Mouse (Mus musculus) liver, postnatal 0 days (tissue): ENCODE measurements around the gene Rsg1. TPM values are rescaled to one million over a fixed set of nuclear protein-coding genes. Genes with fewer than 3 reads are reported as not detected.

Source experiments
- ATAC-seq: fragments of 200-750 bp; cut with Nextera tagmentation; 2 replicates; pipeline ENCODE4 v1.8.0; 2017; ENCODE audit warnings: mild to moderate bottlenecking, moderate library complexity
- DNase-seq: peaks from one replicate; pipeline ENCODE4 v3.0.0-alpha.2; 2016
- H3K27ac ChIP-seq: fragments of 300-500 bp; sonication (generic); 2 replicates; pipeline ENCODE4 v1.5.1; 2014; ENCODE audit warnings: antibody characterized with exemption, moderate library complexity, mild to moderate bottlenecking, low read depth
- H3K27me3 ChIP-seq: fragments of 300-500 bp; sonication (generic); 2 replicates; pipeline ENCODE4 v1.6.1; 2014; ENCODE audit warnings: low read length, control low read depth, mixed read lengths; ENCODE audit not compliant: insufficient read depth
- H3K36me3 ChIP-seq: fragments of 300-500 bp; sonication (generic); replicated peaks from 2 replicates; pipeline ENCODE4 v1.6.1; 2014; ENCODE audit warnings: mild to moderate bottlenecking, control low read depth, low read length, moderate library complexity, mixed read lengths; ENCODE audit not compliant: insufficient read depth
- H3K4me1 ChIP-seq: fragments of 300-500 bp; sonication (generic); 2 replicates; pipeline ENCODE4 v1.6.1; 2014; ENCODE audit warnings: antibody characterized with exemption, mild to moderate bottlenecking, control low read depth; ENCODE audit not compliant: insufficient read depth
- H3K4me2 ChIP-seq: fragments of 300-500 bp; sonication (generic); 2 replicates; pipeline ENCODE4 v1.6.1; 2014; ENCODE audit warnings: low read depth, mild to moderate bottlenecking, low read length, moderate library complexity, mixed read lengths
- H3K4me3 ChIP-seq: fragments of 300-500 bp; sonication (generic); 2 replicates; pipeline ENCODE4 v1.5.1; 2014; ENCODE audit warnings: low read depth, low read length
- H3K9ac ChIP-seq: fragments of 300-500 bp; sonication (generic); replicated peaks from 2 replicates; pipeline ENCODE4 v1.6.1; 2014; ENCODE audit warnings: mild to moderate bottlenecking, moderate library complexity
- H3K9me3 ChIP-seq: fragments of 300-500 bp; sonication (generic); 2 replicates; pipeline ENCODE4 v1.6.1; 2016; ENCODE audit warnings: mild to moderate bottlenecking, control low read depth, low read length, mixed read lengths
- CTCF ChIP-seq: sonication (generic); IDR thresholded peaks from 2 replicates; pipeline ENCODE4 v1.5.1; 2016; ENCODE audit warnings: antibody characterized with exemption, low read depth
- EP300 ChIP-seq: IDR thresholded peaks from 2 replicates; pipeline ENCODE4 v1.6.1; 2016; ENCODE audit warnings: antibody characterized with exemption, low read depth, mild to moderate bottlenecking
- WGBS: fragments of 180-500 bp; shearing (Covaris S2); extraction: QIAGEN DNeasy Blood & Tissue Kit; methylation state at CpG from one replicate; pipeline ENCODE4 v1.1.7; 2014; ENCODE audit not compliant: insufficient replicate concordance; 5-methylcytosine and 5-hydroxymethylcytosine counted together
- polyA plus RNA-seq: library from polyadenylated mRNA; unstranded; fragments of >200 nt; fragmentation: Nextera tagmentation; extraction: Ambion mirVana; gene quantifications from 2 replicates; pipeline ENCODE4 v1.2.1, GENCODE M21; 2015

Rsg1 gene
- polyA plus RNA-seq, 1 experiment from 2014 or later: 0.43 TPM

- 7% methylated on average over 14 of the region's 14 CpGs for WGBS
- H3K4me1 ChIP-seq: peaks cover 17% of the 10 kb centered on the region
- TF ChIP-seq EP300: no peak
- TF ChIP-seq CTCF: no peak
- no peak overlapping the region; the same call in 1 of the 2 replicates for H3K4me3 ChIP-seq
- peak overlapping the region; percentile 83 for H3K27ac ChIP-seq
- H3K4me2 ChIP-seq: peak overlapping the region; percentile 54
- H3K27me3 ChIP-seq: no peaks in the 10 kb centered on the region
- no peaks in the 10 kb centered on the region for H3K36me3 ChIP-seq
- DNase-seq (peak; percentile 56), ATAC-seq (peak; percentile 35)
- no peak overlapping the region for H3K9ac ChIP-seq
- H3K9me3 ChIP-seq: no peaks in the 10 kb centered on the region
These were observed 59.1 kb downstream of the Rsg1 start for GRCm38 (mm10) chr4:141272878-141273277.

GRCm38 (mm10) chr4:141273296-141273695, 59.5 kb downstream of the Rsg1 start:
- no peaks in the 10 kb centered on the region for H3K36me3 ChIP-seq
- H3K9me3 ChIP-seq: no peaks in the 10 kb centered on the region
- peaks cover 21% of the 10 kb centered on the region for H3K4me1 ChIP-seq
- 18% methylated on average over 12 of the region's 12 CpGs for WGBS
- no peak overlapping the region for H3K9ac ChIP-seq
- peak; percentile 68 for ATAC-seq
- H3K27me3 ChIP-seq: no peaks in the 10 kb centered on the region
- peak; percentile 89 for DNase-seq
- peak overlapping the region; percentile 83 for H3K27ac ChIP-seq
- no peak overlapping the region; the same call in 1 of the 2 replicates for H3K4me3 ChIP-seq
- TF ChIP-seq CTCF (peak; percentile 100), EP300 (no peak)
- peak overlapping the region; percentile 54 for H3K4me2 ChIP-seq

- WGBS: 59% methylated on average over 23 of the region's 23 CpGs
- no peaks in the 10 kb centered on the region for H3K36me3 ChIP-seq
- no peak overlapping the region for H3K4me2 ChIP-seq
- no peak overlapping the region for H3K9ac ChIP-seq
- peaks cover 26% of the 10 kb centered on the region for H3K4me1 ChIP-seq
- H3K27me3 ChIP-seq: no peaks in the 10 kb centered on the region
- TF ChIP-seq CTCF: no peak
- H3K9me3 ChIP-seq: no peaks in the 10 kb centered on the region
- ATAC-seq (no peak), DNase-seq (no peak)
- no peak overlapping the region for H3K27ac ChIP-seq
- H3K4me3 ChIP-seq: no peak overlapping the region
These were observed 61.0 kb downstream of the Rsg1 start for GRCm38 (mm10) chr4:141274485-141275341.

Other genes with a start within 250 kb of the Rsg1 start
- gene Atp13a2, start 227.1 kb upstream of the Rsg1 start, polyA plus RNA-seq: 13.2 and 15.8 TPM in 2 replicates
- 14.1 and 14.6 TPM in 2 replicates for gene Mfap2, start 203.5 kb upstream of the Rsg1 start, polyA plus RNA-seq
- gene Crocc, start 153.4 kb upstream of the Rsg1 start, polyA plus RNA-seq: 0.32 and 0.47 TPM in 2 replicates
- gene Necap2, start 135.6 kb upstream of the Rsg1 start, polyA plus RNA-seq: 47.1 and 53.0 TPM in 2 replicates
- not detected in 2 replicates for gene Spata21, start 125.6 kb upstream of the Rsg1 start, polyA plus RNA-seq
- gene Szrd1, start 74.2 kb upstream of the Rsg1 start, polyA plus RNA-seq: 16.8 and 17.7 TPM in 2 replicates
- gene Fbxo42, start 66.0 kb upstream of the Rsg1 start, polyA plus RNA-seq: 11.2 and 11.7 TPM in 2 replicates
- 3.0 and 4.2 TPM in 2 replicates for gene Arhgef19, start 25.5 kb downstream of the Rsg1 start, polyA plus RNA-seq
- gene Epha2, start 87.3 kb downstream of the Rsg1 start, polyA plus RNA-seq: 1.5 and 2.4 TPM in 2 replicates
- gene Fam131c, start 154.3 kb downstream of the Rsg1 start, polyA plus RNA-seq: 0.53 and 0.96 TPM in 2 replicates
- not detected in 2 replicates for gene Clcnka, start 184.8 kb downstream of the Rsg1 start, polyA plus RNA-seq
- gene Clcnkb, start 202.1 kb downstream of the Rsg1 start, polyA plus RNA-seq: not detected in 2 replicates
- 0.04 and 0.49 TPM in 2 replicates for gene Hspb7, start 206.8 kb downstream of the Rsg1 start, polyA plus RNA-seq
- gene Srarp, start 222.1 kb downstream of the Rsg1 start, polyA plus RNA-seq: not detected in 2 replicates
- 4.6 and 5.5 TPM in 2 replicates for gene Zbtb17, start 230.7 kb downstream of the Rsg1 start, polyA plus RNA-seq